Mouse (Mus musculus) hindbrain, embryonic 16.5 days (tissue): ENCODE data around the gene Zfp691. TPM values are rescaled to one million over a fixed set of nuclear protein-coding genes. Genes with fewer than 3 reads are reported as not detected.

Experiments used
- ATAC-seq: fragments of 200-750 bp; cut with Nextera tagmentation; 2 replicates; pipeline ENCODE4 v1.8.0; 2017; ENCODE audit warnings: moderate TSS enrichment, moderate library complexity
- H3K27ac ChIP-seq: fragments of 300-500 bp; sonication (generic); 2 replicates; pipeline ENCODE4 v1.5.1; 2014; ENCODE audit warnings: low read depth, mild to moderate bottlenecking, control low read depth, low read length, moderate library complexity
- H3K27me3 ChIP-seq: fragments of 300-500 bp; sonication (generic); replicated peaks from 2 replicates; pipeline ENCODE4 v1.6.1; 2014; ENCODE audit warnings: low read length; ENCODE audit not compliant: control insufficient read depth, insufficient read depth
- H3K36me3 ChIP-seq: fragments of 300-500 bp; sonication (generic); 2 replicates; pipeline ENCODE4 v1.6.1; 2014; ENCODE audit warnings: mild to moderate bottlenecking, low read length, moderate library complexity, mixed read lengths; ENCODE audit not compliant: control insufficient read depth, insufficient read depth
- H3K4me1 ChIP-seq: fragments of 300-500 bp; sonication (generic); 2 replicates; pipeline ENCODE4 v1.6.1; 2014; ENCODE audit warnings: low read depth, low read length; ENCODE audit not compliant: control insufficient read depth, insufficient read depth
- H3K4me2 ChIP-seq: fragments of 300-500 bp; sonication (generic); 2 replicates; pipeline ENCODE4 v1.6.1; 2014; ENCODE audit warnings: mild to moderate bottlenecking, low read length, control low read depth, moderate library complexity
- H3K4me3 ChIP-seq: fragments of 300-500 bp; sonication (generic); 2 replicates; pipeline ENCODE4 v1.5.1; 2014; ENCODE audit warnings: mild to moderate bottlenecking, low read length, control low read depth, moderate library complexity
- H3K9ac ChIP-seq: fragments of 300-500 bp; sonication (generic); 2 replicates; pipeline ENCODE4 v1.6.1; 2014; ENCODE audit warnings: low read depth, mild to moderate bottlenecking, control low read depth, low read length, moderate library complexity
- H3K9me3 ChIP-seq: fragments of 300-500 bp; sonication (generic); 2 replicates; pipeline ENCODE4 v1.6.1; 2014; ENCODE audit warnings: mild to moderate bottlenecking, low read length, moderate library complexity; ENCODE audit not compliant: control insufficient read depth
- WGBS: fragments of 180-500 bp; shearing (Covaris S2); extraction: QIAGEN DNeasy Blood & Tissue Kit; methylation state at CpG from one replicate; pipeline ENCODE4 v1.1.7; 2014; 5-methylcytosine and 5-hydroxymethylcytosine counted together
- polyA plus RNA-seq: library from polyadenylated mRNA; unstranded; fragments of >200 nt; fragmentation: Nextera tagmentation; extraction: Ambion mirVana; gene quantifications from 2 replicates; pipeline ENCODE4 v1.2.1, GENCODE M21; 2015

The Zfp691 gene
- polyA plus RNA-seq, result 2.9 and 5.6 TPM in 2 replicates

DNA sequence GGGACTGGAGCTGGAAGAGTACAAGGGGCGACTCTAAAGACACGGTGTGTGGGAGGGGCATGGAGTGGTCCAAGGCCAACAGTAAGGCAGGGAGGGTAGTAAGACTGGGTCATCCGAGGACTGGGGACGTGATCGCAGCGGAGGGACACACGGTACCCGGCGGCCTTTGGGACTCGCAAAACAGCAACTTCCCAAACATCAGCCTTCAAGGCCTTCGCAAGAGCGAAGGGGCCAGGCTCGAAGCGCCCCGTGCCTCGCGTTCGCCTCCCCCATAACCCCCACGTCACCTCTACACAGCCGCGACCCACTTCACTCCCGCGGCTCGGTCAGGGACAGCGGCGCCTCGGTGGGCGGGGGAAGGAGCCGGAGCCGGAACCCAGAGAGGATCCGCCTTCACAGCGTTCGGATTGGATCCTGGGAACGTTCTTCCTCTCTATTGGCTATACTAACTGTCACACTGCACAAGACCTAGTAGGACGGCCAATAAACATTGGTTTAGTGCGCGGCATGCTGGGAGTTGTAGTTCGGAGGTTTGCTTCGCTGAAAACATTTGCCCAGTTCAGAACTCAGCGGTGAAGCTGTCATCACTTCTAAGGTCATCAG lies at the start of gene Zfp691:
Gene Zfp691 (minus strand): TSS at position 345 of the 603 bp plus-strand sequence.
- under 1% methylated on average over 40 of the region's 40 CpGs for WGBS
- no peaks in the 10 kb centered on the region for H3K27me3 ChIP-seq
- no peaks in the 10 kb centered on the region for H3K9me3 ChIP-seq
- H3K36me3 ChIP-seq, result no peaks in the 10 kb centered on the region; the same call in 1 of the 2 replicates
- peak; percentile 100 for ATAC-seq
- H3K9ac ChIP-seq, result peak within 1 kb of the TSS; percentile 83
- peaks cover 13% of the 10 kb centered on the region for H3K4me1 ChIP-seq
- H3K27ac ChIP-seq, result peak within 1 kb of the TSS; percentile 74
- H3K4me2 ChIP-seq, result peak within 1 kb of the TSS; percentile 84
- peak within 1 kb of the TSS; percentile 62 for H3K4me3 ChIP-seq

DNA sequence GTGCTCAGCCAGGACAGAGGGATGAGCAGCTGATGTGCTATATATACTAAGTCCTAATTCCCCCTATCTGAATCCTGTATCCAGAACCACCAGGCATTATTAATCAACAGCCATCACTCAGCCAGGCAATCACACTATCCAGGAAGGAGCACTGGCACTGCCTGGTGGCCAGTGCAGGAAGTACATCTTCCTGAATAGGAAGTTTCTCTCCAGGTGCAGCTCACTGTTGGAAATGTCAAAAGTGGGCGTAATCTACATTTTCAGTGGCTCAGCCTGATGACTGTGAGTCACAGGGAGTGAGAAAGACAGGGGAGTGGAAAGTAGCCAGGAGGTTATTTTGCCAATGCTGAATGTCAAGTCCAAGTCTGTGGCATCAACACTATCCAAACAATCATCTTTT lies 49.7 kb upstream of the Zfp691 start:
- H3K4me3 ChIP-seq, result no peak overlapping the region
- 86% methylated on average over 1 of the region's 1 CpGs for WGBS
- peaks cover 23% of the 10 kb centered on the region for H3K36me3 ChIP-seq
- ATAC-seq, result no peak
- no peak overlapping the region for H3K27ac ChIP-seq
- no peaks in the 10 kb centered on the region for H3K4me1 ChIP-seq
- no peaks in the 10 kb centered on the region for H3K27me3 ChIP-seq
- no peak overlapping the region for H3K4me2 ChIP-seq
- H3K9me3 ChIP-seq, result no peaks in the 10 kb centered on the region
- no peak overlapping the region for H3K9ac ChIP-seq

DNA sequence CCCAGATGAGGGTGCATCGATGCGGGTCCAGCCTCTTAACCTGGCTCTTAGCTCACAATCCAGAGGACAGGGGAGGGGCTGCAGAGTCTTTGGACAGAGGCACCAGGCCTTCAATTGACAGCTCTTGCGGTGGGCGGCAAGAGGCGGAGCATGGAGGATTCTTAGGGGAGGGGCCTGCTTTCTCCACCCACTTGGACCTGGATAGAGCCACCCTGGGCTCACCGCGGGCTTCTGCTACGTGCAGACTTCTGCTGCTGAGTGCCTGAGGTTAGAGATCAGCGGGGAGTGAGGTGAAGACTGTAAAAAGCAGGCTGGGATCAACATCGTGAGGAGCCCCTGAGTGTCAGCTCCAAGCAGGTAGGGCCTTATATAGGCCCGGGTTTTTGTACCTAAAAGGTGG lies 44.2 kb upstream of the Zfp691 start, which contains the start of gene Tmem269:
Gene Tmem269 (minus strand): TSS at position 49 of the 400 bp plus-strand sequence.
- Histone ChIP-seq H3K4me2 (no peak within 1 kb of the TSS), H3K27ac (no peak within 1 kb of the TSS), H3K27me3 (no peaks in the 10 kb centered on the region), H3K4me1 (no peaks in the 10 kb centered on the region), H3K9ac (no peak within 1 kb of the TSS), H3K9me3 (no peaks in the 10 kb centered on the region), H3K4me3 (no peak within 1 kb of the TSS), H3K36me3 (no peaks in the 10 kb centered on the region)
- peak; percentile 35 for ATAC-seq
- WGBS, result 10% methylated on average over 11 of the region's 11 CpGs

DNA sequence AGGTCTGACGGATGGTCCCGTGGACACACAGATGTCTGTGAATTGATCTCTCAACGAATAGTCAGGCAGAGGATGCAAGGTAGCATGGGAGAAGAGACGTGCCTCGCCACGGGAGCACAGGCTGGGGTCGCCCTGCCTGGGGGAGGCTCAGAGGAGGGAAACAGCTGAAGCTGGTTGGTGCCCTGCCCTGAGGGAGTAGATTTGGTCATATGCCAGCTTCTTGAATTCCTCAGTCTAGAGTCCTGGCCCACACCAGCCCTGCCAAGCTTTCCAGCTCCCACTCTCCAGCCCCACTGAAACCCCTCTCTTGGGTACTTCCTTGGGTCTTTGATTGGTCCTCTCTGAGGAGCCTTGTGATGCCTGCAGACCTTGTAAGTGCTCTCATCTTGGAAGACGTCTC lies 42.7 kb upstream of the Zfp691 start:
- no peak overlapping the region for H3K4me2 ChIP-seq
- no peaks in the 10 kb centered on the region for H3K36me3 ChIP-seq
- H3K27me3 ChIP-seq, result no peaks in the 10 kb centered on the region
- ATAC-seq, result no peak
- no peaks in the 10 kb centered on the region for H3K4me1 ChIP-seq
- no peaks in the 10 kb centered on the region for H3K9me3 ChIP-seq
- H3K27ac ChIP-seq, result no peak overlapping the region
- no peak overlapping the region for H3K4me3 ChIP-seq
- whole genome bisulfite sequencing, result 63% methylated on average over 8 of the region's 8 CpGs
- no peak overlapping the region for H3K9ac ChIP-seq

DNA sequence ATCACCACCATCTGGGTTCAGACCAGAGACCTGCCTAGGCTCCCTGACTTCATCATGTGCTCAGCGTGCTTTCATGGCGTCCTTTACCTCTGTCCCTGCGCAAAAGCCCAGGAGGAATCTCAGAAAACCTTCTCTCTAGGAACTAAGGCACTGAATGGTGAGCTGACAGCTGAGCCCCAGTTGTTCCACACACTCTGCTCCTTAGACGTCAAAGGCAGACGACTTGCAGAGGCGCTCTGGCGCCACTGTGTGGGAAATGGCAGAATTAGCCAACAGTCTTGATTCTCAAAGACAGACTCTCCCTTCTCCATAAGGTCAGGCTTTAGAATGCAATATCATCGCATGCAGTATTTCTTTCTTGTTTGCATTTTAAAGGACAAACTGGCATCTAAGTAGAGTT lies 30.7 kb upstream of the Zfp691 start:
- no peak overlapping the region for H3K27ac ChIP-seq
- H3K4me2 ChIP-seq, result no peak overlapping the region
- no peaks in the 10 kb centered on the region for H3K27me3 ChIP-seq
- whole genome bisulfite sequencing, result 17% methylated on average over 8 of the region's 8 CpGs
- H3K4me3 ChIP-seq, result no peak overlapping the region
- ATAC-seq, result peak; percentile 80
- no peaks in the 10 kb centered on the region for H3K4me1 ChIP-seq
- no peaks in the 10 kb centered on the region for H3K9me3 ChIP-seq
- peaks cover 6% of the 10 kb centered on the region for H3K36me3 ChIP-seq
- H3K9ac ChIP-seq, result no peak overlapping the region

DNA sequence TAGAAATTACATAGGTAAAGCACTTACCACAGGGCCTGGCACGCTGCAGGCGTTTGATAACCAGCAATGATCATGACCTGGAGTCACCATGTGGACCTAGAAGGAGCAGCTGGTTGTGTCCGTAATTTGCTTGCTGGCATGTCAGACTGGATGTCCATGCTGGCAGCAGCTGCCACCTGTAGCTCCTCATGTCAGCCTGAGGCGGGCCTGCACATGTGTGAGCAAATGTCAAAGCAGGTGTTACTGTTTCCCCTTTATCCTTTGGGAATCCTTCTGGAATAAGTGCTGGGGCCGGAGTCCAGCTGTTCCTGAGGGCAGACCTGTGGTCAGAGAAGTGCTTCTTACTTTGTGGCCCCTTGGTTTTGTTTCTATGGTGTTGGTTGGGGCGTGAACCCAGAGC lies 24.1 kb upstream of the Zfp691 start:
- Histone ChIP-seq H3K36me3 (peaks cover 6% of the 10 kb centered on the region), H3K4me1 (peaks cover 15% of the 10 kb centered on the region), H3K27ac (no peak overlapping the region), H3K9ac (no peak overlapping the region), H3K4me2 (peak overlapping the region; percentile 76; the same call in 1 of the 2 replicates), H3K27me3 (no peaks in the 10 kb centered on the region), H3K4me3 (no peak overlapping the region), H3K9me3 (no peaks in the 10 kb centered on the region)
- no peak for ATAC-seq
- WGBS, result 73% methylated on average over 6 of the region's 6 CpGs

DNA sequence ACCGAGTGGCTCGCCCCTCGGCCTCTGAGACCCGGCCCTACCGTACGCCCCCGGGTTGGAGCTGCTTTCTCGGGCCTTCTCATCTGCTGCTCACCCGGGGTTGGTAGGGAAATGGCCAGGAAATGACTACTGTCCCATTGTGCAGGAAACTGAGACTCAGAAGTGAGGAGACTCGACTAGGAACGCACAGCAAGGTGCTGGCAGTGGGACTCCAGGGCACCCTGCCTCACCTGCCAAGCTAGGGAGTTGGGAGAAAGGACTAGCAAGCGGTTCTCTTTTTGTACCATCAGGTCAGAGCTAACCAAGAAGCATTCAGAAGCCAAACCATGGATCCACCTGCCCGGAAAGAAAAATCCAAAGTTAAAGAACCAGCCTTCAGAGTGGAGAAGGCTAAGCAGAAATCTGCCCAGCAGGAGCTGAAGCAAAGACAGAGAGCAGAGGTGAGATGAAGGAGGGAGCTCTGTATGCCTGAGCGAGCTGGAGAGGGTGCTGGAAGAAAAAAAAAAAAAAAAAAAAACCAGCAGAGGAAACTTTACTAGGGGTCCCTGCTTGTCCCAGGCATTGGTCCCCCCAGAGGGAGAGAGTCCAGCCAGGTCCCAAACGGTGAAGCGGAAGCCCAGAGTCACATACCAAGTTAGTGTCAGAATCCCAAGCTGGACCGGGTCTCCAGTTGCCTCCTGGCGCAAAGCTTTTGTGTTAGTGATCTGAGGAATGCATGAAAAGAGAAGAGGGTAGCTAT lies 21.8 kb upstream of the Zfp691 start:
- WGBS, result 3% methylated on average over 18 of the region's 18 CpGs
- Histone ChIP-seq H3K27me3 (no peaks in the 10 kb centered on the region), H3K9ac (peak overlapping the region; percentile 89), H3K4me3 (peak overlapping the region; percentile 83), H3K36me3 (no peaks in the 10 kb centered on the region), H3K4me1 (peaks cover 15% of the 10 kb centered on the region), H3K27ac (peak overlapping the region; percentile 86), H3K9me3 (no peaks in the 10 kb centered on the region), H3K4me2 (peak overlapping the region; percentile 76)
- ATAC-seq, result no peak

DNA sequence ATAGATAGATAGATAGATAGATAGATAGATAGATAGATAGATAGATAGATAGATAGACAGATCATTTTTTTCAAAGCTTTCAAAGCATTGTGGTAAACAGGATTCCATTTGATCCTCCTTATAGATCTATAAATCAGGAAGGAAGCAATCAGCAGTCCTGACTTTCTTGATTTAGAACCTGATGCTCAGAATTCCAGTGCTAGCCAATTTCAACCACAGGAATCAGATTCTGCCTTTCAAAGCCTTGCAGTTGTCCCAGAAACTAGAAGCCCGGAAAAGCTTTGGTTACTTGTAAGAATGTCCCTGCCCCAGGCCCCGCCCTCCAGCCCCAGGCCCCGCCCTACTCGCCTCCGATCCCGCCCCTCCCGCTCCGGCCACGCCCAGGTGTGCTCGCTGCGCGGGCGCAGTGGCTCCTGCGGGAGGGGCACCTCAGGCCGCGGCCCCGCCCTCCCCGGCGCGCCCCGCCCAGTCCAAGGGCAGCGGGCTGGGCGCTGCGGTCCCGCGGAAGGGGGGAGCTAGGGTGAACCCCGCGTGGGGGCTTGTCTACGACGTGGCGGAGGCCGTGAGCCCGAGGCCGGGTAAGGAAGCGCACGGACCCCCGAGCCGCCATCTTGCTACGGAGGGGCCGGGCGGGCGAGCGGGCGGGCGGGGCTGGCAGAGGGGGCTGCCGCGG lies 21.1 kb upstream of the Zfp691 start, which contains the start of gene Svbp:
Gene Svbp (plus strand): TSS at position 398 of the 673 bp plus-strand sequence.
- no peaks in the 10 kb centered on the region for H3K36me3 ChIP-seq
- H3K9me3 ChIP-seq, result no peaks in the 10 kb centered on the region
- H3K4me3 ChIP-seq, result peak within 1 kb of the TSS; percentile 83
- H3K9ac ChIP-seq, result peak within 1 kb of the TSS; percentile 89
- peak within 1 kb of the TSS; percentile 76 for H3K4me2 ChIP-seq
- H3K27ac ChIP-seq, result peak within 1 kb of the TSS; percentile 86
- under 1% methylated on average over 36 of the region's 47 CpGs for WGBS
- no peaks in the 10 kb centered on the region for H3K27me3 ChIP-seq
- ATAC-seq, result peak; percentile 93
- H3K4me1 ChIP-seq, result peaks cover 15% of the 10 kb centered on the region

DNA sequence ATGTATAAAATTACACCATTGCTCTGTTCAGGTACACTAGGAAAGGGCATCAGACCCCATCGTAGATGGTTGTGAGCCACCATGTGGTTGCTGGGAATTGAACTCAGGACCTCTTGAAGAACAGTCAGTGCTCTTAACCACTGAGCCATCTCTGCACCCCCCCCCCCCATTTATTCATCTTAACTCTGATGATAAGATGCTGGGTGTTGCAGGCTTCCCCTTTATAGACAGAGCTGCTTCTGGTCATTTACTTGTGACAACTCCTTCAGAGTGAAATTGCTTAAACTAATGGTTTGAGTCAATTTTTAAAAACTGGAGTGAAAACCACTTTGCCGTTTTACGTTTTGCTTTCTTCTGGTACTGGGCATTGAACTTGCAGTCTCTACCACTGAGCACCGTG lies 18.8 kb upstream of the Zfp691 start:
- 94% methylated on average over 4 of the region's 4 CpGs for WGBS
- Histone ChIP-seq H3K27me3 (no peaks in the 10 kb centered on the region), H3K9ac (no peak overlapping the region), H3K36me3 (no peaks in the 10 kb centered on the region), H3K27ac (no peak overlapping the region), H3K4me2 (no peak overlapping the region), H3K4me3 (no peak overlapping the region), H3K4me1 (peaks cover 10% of the 10 kb centered on the region), H3K9me3 (no peaks in the 10 kb centered on the region)
- no peak for ATAC-seq
